Mouse (Mus musculus) ES-Bruce4 (cell line): ENCODE measurements around the gene Ica1.

ENCODE experiments used
- CTCF ChIP-seq: IDR thresholded peaks from one replicate; pipeline ENCODE4 v1.8.1; 2011; ENCODE audit warnings: low read depth, low read length
- EP300 ChIP-seq: IDR thresholded peaks from 2 replicates; pipeline ENCODE4 v1.6.1; 2011; ENCODE audit warnings: low read depth, low read length; ENCODE audit not compliant: insufficient read depth
- POLR2A ChIP-seq: IDR thresholded peaks from one replicate; pipeline ENCODE4 v1.8.1; 2011; ENCODE audit warnings: low read length; ENCODE audit not compliant: insufficient read depth

GRCm38 (mm10) chr6:8655454-8655853 is 122.8 kb downstream of the Ica1 start:
- TF ChIP-seq POLR2A (no peak), CTCF (no peak), EP300 (no peak)
